8 mouse cellular contexts compared by ENCODE assay signal in genomic region chr6:149565720-149566498, GRCm38 (mm10).
DNase-seq lines count a peak whose midpoint lies in the region; ATAC-seq and TF ChIP-seq lines count a peak whose summit lies in the region.

No protein-coding gene starts in this region.

- peak; percentile 88 for DNase-seq in CH12.LX (ENCODE audit: extremely low read depth)
- peak; percentile 55 for DNase-seq in c-Kit-positive CD71-positive TER-119-negative erythroid progenitor cells, embryonic 14.5 days (ENCODE audit: low read depth)
- DNase-seq in fibroblast of lung, adult 2 months (ENCODE audit: low read depth) = peak; percentile 9
- peak; percentile 30 for DNase-seq in heart, postnatal 4 days
- DNase-seq in layer of hippocampus, adult 18-20 months (ENCODE audit: low spot score in 2 of 2) = peak; percentile 73 to 81
- peak; percentile 45 for DNase-seq in liver, postnatal 0 days
- peak; percentile 74 for DNase-seq in testis, postnatal 14 days (ENCODE audit: low spot score)

- H3K27me3 ChIP-seq in CH12.LX (replicated peaks) = no peaks in the 10 kb centered on the region
- H3K27me3 ChIP-seq in liver, postnatal 0 days (ENCODE audit: insufficient read depth, low read length) = no peaks in the 10 kb centered on the region
- H3K27me3 ChIP-seq in neural tube, embryonic 14.5 days (ENCODE audit: control insufficient read depth, insufficient read depth, low read length) = no peaks in the 10 kb centered on the region

- TF ChIP-seq RAD21 in CH12.LX (IDR thresholded peaks at IDR 0.05; ENCODE audit: low read depth, low read length) = no peak; the same call in 1 of the 2 replicates

- peak; percentile 98 for ATAC-seq in liver, postnatal 0 days
- ATAC-seq in neural tube, embryonic 14.5 days (ENCODE audit: low read depth) = peak; percentile 98

- 2% methylated on average over 19 of the region's 19 CpGs for WGBS in liver, postnatal 0 days (ENCODE audit: insufficient replicate concordance)
- 2% methylated on average over 19 of the region's 19 CpGs for WGBS in neural tube, embryonic 14.5 days

- H3K4me3 ChIP-seq in CH12.LX (replicated peaks in 1 of 3; ENCODE audit: low read depth in 2 of 3, low read length in 2 of 3, poor library complexity in 1 of 3) = peak overlapping the region; percentile 68 to 70 (median 69)
- H3K4me3 ChIP-seq in liver, postnatal 0 days (ENCODE audit: low read depth, low read length) = peak overlapping the region; percentile 50
- H3K4me3 ChIP-seq in neural tube, embryonic 14.5 days (ENCODE audit: low read depth, low read length) = peak overlapping the region; percentile 37

- TF ChIP-seq POLR2A in CH12.LX (IDR thresholded peaks at IDR 0.05; ENCODE audit: low read depth, low read length) = peak; percentile 32; the same call in 1 of the 2 replicates

- no peak for TF ChIP-seq CTCF in CH12.LX (conservative IDR thresholded peaks at IDR 0.05 in 1 of 2, IDR thresholded peaks at IDR 0.05 in 1 of 2; ENCODE audit: low read depth in 2 of 2, low read length in 2 of 2)
- no peak for TF ChIP-seq CTCF in liver, postnatal 0 days (IDR thresholded peaks at IDR 0.05; ENCODE audit: low read depth)

- peak overlapping the region; percentile 84 for H3K4me2 ChIP-seq in CH12.LX (ENCODE audit: insufficient read depth, low read depth, poor library complexity, severe bottlenecking)
- H3K4me2 ChIP-seq in liver, postnatal 0 days (ENCODE audit: low read depth, low read length) = peak overlapping the region; percentile 90
- peak overlapping the region; percentile 62 for H3K4me2 ChIP-seq in neural tube, embryonic 14.5 days (ENCODE audit: low read depth, low read length)

- H3K27ac ChIP-seq in CH12.LX (ENCODE audit: insufficient read depth, low read depth) = no peak overlapping the region
- no peak overlapping the region for H3K27ac ChIP-seq in liver, postnatal 0 days (ENCODE audit: low read depth)
- no peak overlapping the region for H3K27ac ChIP-seq in neural tube, embryonic 14.5 days (ENCODE audit: low read depth, low read length)

- peak overlapping the region; percentile 4; the same call in 1 of the 2 replicates for H3K9ac ChIP-seq in CH12.LX (ENCODE audit: insufficient read depth, low read depth)
- 0 out of 2 replicates have a peak overlapping the region, but pooled peaks have one; percentile 35 for H3K9ac ChIP-seq in liver, postnatal 0 days (replicated peaks)
- H3K9ac ChIP-seq in neural tube, embryonic 14.5 days (replicated peaks; ENCODE audit: low read depth, low read length) = 0 out of 2 replicates have a peak overlapping the region, but pooled peaks have one; percentile 8

- no peaks in the 10 kb centered on the region for H3K79me2 ChIP-seq in CH12.LX (replicated peaks; ENCODE audit: control insufficient read depth, extremely low read depth, insufficient read depth, poor library complexity, severe bottlenecking)

- in situ Hi-C loops in CH12.LX (cut with MboI; ENCODE audit: low pct_ligation_motif_present, low pct_unique_long_range_greater_than_20kb, low sequenced_read_pairs) = no loop called here

- peaks cover 4 to 11% of the 10 kb centered on the region in 2 experiments; a peak in 3 of 4 replicates for H3K4me1 ChIP-seq in CH12.LX (ENCODE audit: control insufficient read depth in 1 of 2, insufficient read depth in 2 of 2)
- H3K4me1 ChIP-seq in liver, postnatal 0 days (ENCODE audit: insufficient read depth) = peaks cover 7% of the 10 kb centered on the region; the same call in 1 of the 2 replicates
- H3K4me1 ChIP-seq in neural tube, embryonic 14.5 days (ENCODE audit: control insufficient read depth, insufficient read depth, low read length) = 0 out of 2 replicates have a peak, but pooled peaks cover 3% of the 10 kb centered on the region

- no peaks in the 10 kb centered on the region for H3K36me3 ChIP-seq in CH12.LX (replicated peaks in 1 of 2; ENCODE audit: control insufficient read depth in 1 of 2, insufficient read depth in 1 of 2, low read length in 1 of 2)
- no peaks in the 10 kb centered on the region for H3K36me3 ChIP-seq in liver, postnatal 0 days (replicated peaks; ENCODE audit: insufficient read depth, low read length)
- H3K36me3 ChIP-seq in neural tube, embryonic 14.5 days (ENCODE audit: control insufficient read depth, insufficient read depth, low read length) = no peaks in the 10 kb centered on the region

- no peaks in the 10 kb centered on the region for H3K9me3 ChIP-seq in CH12.LX (replicated peaks; ENCODE audit: low read length)
- H3K9me3 ChIP-seq in liver, postnatal 0 days (ENCODE audit: low read length) = no peaks in the 10 kb centered on the region
- H3K9me3 ChIP-seq in neural tube, embryonic 14.5 days (ENCODE audit: control insufficient read depth, low read length) = no peaks in the 10 kb centered on the region

- 0 out of 2 replicates have a peak, but pooled peaks have one; percentile 19 for TF ChIP-seq EP300 in CH12.LX (IDR thresholded peaks at IDR 0.05; ENCODE audit: low read length)
- no peak for TF ChIP-seq EP300 in liver, postnatal 0 days (IDR thresholded peaks at IDR 0.05; ENCODE audit: low read depth)

- dilution Hi-C loops in CH12.LX (cut with MboI; ENCODE audit: extremely low pct_ligation_motif_present, extremely low pct_unique_long_range_greater_than_20kb, low sequenced_read_pairs) = no loop called here

TF ChIP-seq in CH12.LX, 34 proteins besides CTCF, POLR2A, EP300 and RAD21:
- 0 out of 2 replicates have a peak, but pooled peaks have one; percentile 52 for TF ChIP-seq SIN3A (IDR thresholded peaks at IDR 0.05; ENCODE audit: low read length)
- 0 out of 2 replicates have a peak, but pooled peaks have one; percentile 31 for TF ChIP-seq MXI1 (IDR thresholded peaks at IDR 0.05; ENCODE audit: low read depth, low read length)
- peak; percentile 73; the same call in 1 of the 2 replicates for TF ChIP-seq MYC (IDR thresholded peaks at IDR 0.05; ENCODE audit: low read depth, low read length)
- TF ChIP-seq MAX (IDR thresholded peaks at IDR 0.05; ENCODE audit: low read length) = peak; percentile 71
- 0 out of 2 replicates have a peak, but pooled peaks have one; percentile 37 for TF ChIP-seq KAT2A (IDR thresholded peaks at IDR 0.05; ENCODE audit: insufficient replicate concordance, low read length)
- TF ChIP-seq ZMIZ1 (IDR thresholded peaks at IDR 0.05; ENCODE audit: low read depth, low read length) = 0 out of 2 replicates have a peak, but pooled peaks have one; percentile 26
- TF ChIP-seq MEF2A (IDR thresholded peaks at IDR 0.05; ENCODE audit: borderline replicate concordance, low read depth, low read length) = no peak
- TF ChIP-seq HCFC1 (IDR thresholded peaks at IDR 0.05; ENCODE audit: low read depth, low read length) = peak; percentile 37; the same call in 1 of the 2 replicates
- TF ChIP-seq TCF12 (IDR thresholded peaks at IDR 0.05; ENCODE audit: low read depth, low read length) = 0 out of 2 replicates have a peak, but pooled peaks have one; percentile 22
- TF ChIP-seq UBTF (IDR thresholded peaks at IDR 0.05; ENCODE audit: low read depth, low read length) = no peak
- TF ChIP-seq ELF1 (IDR thresholded peaks at IDR 0.05; ENCODE audit: low read depth, low read length) = peak; percentile 61; the same call in 1 of the 2 replicates
- TF ChIP-seq BHLHE40 (IDR thresholded peaks at IDR 0.05; ENCODE audit: low read depth, low read length) = no peak
- TF ChIP-seq CHD2 (IDR thresholded peaks at IDR 0.05; ENCODE audit: low read length) = peak; percentile 80
- TF ChIP-seq IRF4 (IDR thresholded peaks at IDR 0.05; ENCODE audit: low read depth, low read length) = 0 out of 2 replicates have a peak, but pooled peaks have one; percentile 8
- TF ChIP-seq RCOR1 (conservative IDR thresholded peaks at IDR 0.05; ENCODE audit: low read depth, low read length) = 0 out of 2 replicates have a peak, but pooled peaks have one; percentile 46

Comparison
In these comparisons a context has a peak if more than half of its experiments do, and no peak if none do; other contexts are left out.
1. DNase-seq: peak in every context shown above with its lines; median percentile 88 in CH12.LX; 77 in layer of hippocampus, adult 18-20 months; 74 in testis, postnatal 14 days; 55 in c-Kit-positive CD71-positive TER-119-negative erythroid progenitor cells, embryonic 14.5 days; 45 in liver, postnatal 0 days; 30 in heart, postnatal 4 days; 9 in fibroblast of lung, adult 2 months.